Mouse (Mus musculus) erythroblast, embryonic 14.5 days (primary cell): ENCODE data around the gene Vps11. TPM values are rescaled to one million over a fixed set of nuclear protein-coding genes. Genes with fewer than 3 reads are reported as not detected.

ENCODE experiments used
- H3K27me3 ChIP-seq: 2 replicates; pipeline ENCODE4 v1.6.1; 2012; ENCODE audit warnings: inconsistent platforms; ENCODE audit not compliant: control insufficient read depth
- H3K36me3 ChIP-seq: 2 replicates; pipeline ENCODE4 v1.6.1; 2012; ENCODE audit warnings: mild to moderate bottlenecking, inconsistent platforms; ENCODE audit not compliant: control insufficient read depth
- H3K4me1 ChIP-seq: 2 replicates; pipeline ENCODE4 v1.6.1; 2012; ENCODE audit warnings: inconsistent platforms; ENCODE audit not compliant: control insufficient read depth
- H3K4me3 ChIP-seq: replicated peaks from 2 replicates; pipeline ENCODE3; 2012; ENCODE audit warnings: moderate library complexity, mild to moderate bottlenecking, inconsistent platforms
- H3K9me3 ChIP-seq: 2 replicates; pipeline ENCODE4 v1.6.1; 2012; ENCODE audit warnings: low read length, inconsistent platforms, mixed read lengths; ENCODE audit not compliant: control insufficient read depth
- GATA1 ChIP-seq: IDR thresholded peaks from 2 replicates; pipeline ENCODE4 v1.6.1; 2012; ENCODE audit warnings: low read length, inconsistent platforms, mixed read lengths
- TAL1 ChIP-seq: IDR thresholded peaks from 3 replicates; pipeline ENCODE4 v1.6.1; 2012; ENCODE audit warnings: low read length, inconsistent platforms, mixed read lengths
- polyA plus RNA-seq: library from polyadenylated mRNA; stranded (reverse); fragments of >175 nt; gene quantifications from 2 replicates; pipeline ENCODE4 v1.2.3, GENCODE M21; 2012

Vps11 gene
- polyA plus RNA-seq, 1 experiment: 1.4 TPM

DNA sequence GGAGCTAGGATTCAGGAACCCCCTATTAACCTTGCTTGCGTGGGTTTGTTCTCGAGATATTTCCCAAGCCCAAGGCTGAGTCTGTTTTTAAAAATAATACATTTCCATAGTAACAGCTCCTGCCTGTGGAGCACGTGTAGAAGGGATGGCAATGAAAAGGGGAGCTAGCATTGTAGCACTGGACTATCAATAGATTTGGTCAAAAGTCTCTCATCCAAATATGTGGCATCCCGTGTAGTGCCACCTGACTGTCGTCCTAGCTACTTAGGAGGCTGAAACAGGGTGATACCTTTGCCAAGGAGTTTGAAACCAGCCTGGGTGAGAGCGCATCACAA is 40.7 kb downstream of the Vps11 start:
- Histone ChIP-seq H3K9me3 (no peaks in the 10 kb centered on the region), H3K36me3 (peaks cover 31% of the 10 kb centered on the region), H3K4me1 (peaks cover 58% of the 10 kb centered on the region), H3K4me3 (peak overlapping the region; percentile 90), H3K27me3 (no peaks in the 10 kb centered on the region)
- TF ChIP-seq TAL1 (no peak), GATA1 (no peak)

DNA sequence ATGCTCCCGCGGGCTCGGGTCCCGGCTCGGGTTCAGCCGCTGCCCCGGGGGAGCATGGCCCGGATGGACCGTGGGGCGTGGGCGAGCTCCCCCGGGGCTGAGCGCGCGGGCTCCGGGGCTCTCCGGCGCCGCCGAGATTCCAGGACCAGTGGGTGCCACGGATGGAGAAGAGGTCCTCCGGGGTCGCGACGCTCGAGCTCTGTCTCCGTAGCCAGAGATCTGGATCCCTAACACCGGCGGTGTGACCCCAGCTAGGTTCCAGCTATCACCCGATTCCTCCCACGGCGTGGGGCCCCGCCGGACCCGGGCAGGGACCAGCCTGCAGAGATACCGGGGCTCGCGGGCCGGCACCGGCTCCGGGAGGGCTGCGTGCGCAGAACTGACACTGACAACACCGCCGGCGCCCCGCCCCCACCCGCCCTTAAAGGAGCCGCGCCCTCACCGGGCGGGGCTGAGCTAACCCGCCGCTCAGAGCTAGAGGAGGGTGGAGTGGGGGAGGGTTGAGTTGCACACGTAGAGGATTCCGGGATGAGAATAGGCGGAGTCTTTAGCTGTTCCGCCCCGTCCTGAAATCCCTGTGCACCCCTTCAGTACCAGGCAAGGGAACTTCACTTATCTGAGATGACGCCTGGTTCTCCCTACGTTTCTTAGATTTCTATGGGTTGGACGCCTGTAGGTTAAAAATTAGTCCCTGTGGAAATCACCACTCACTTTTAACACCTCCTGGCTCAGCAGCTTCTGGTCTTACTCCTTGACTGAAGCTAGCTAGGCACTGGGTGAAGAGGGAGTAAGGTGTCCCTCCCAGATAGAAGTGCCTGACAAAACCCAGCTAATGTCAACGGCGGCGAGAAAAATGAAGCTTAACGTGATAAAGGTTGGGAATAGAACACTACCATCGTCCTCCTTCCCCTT is 41.3 kb downstream of the Vps11 start, which contains the start of gene C2cd2l:
C2cd2l (minus strand) TSS at position 399 of the 912 bp plus-strand sequence.
- no peak for TF ChIP-seq GATA1
- Histone ChIP-seq H3K27me3 (no peaks in the 10 kb centered on the region), H3K4me3 (peak within 1 kb of the TSS; percentile 90), H3K9me3 (no peaks in the 10 kb centered on the region), H3K36me3 (peaks cover 37% of the 10 kb centered on the region), H3K4me1 (peaks cover 56% of the 10 kb centered on the region)

DNA sequence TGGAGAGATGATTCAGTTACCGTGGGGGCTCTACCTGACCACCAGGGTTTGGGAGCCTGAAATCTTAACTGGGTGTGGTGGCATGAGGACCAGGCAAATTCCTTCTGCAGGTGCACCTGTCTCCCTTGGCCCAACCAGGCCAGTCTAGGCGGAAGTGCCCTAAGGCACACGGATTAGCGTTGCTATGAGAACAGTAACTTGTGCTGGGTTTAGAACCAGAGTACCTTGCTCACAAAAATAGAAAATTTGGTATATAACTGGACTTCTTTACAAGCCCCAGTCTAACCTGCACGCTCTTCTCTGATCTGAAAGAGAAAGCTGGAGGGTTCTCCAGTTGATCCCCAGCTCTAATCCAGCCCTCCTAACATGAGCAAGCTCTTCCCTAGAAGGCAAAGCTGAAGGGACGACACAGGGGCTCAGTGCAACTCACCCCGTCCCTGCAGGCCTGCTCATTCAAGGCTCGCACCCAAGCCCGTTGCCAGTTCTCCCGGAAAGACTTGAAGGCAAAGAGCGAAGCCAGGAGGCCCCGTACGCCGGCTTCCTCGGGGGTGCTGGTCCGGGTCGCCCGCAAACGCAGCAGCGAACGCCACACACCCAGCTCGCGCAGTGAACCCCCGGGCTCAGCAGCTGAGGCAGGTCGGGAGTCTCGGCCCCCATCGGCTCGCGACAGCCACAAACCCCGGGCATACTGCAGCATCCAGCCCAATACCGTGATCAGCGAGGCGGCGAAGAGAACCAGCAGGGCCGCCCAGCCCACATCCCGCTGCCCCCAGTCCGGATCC is 42.2 kb downstream of the Vps11 start:
- Histone ChIP-seq H3K27me3 (no peaks in the 10 kb centered on the region), H3K36me3 (peaks cover 46% of the 10 kb centered on the region)

DNA sequence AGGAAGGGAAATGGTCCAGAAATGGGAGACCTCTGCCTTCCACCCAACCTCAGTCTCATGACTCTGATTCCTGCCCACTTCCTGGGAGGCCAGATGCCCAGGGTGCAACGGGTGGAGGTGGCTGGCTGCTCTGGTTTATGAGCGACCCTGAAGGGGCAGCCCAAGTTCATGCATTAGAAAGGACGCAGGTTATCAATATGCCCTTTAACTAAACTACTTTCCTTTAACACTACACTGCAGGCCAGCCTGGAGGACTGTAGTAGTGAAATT is 42.7 kb downstream of the Vps11 start:
- no peaks in the 10 kb centered on the region for H3K9me3 ChIP-seq
- H3K36me3 ChIP-seq: peaks cover 51% of the 10 kb centered on the region
- peak overlapping the region; percentile 90 for H3K4me3 ChIP-seq
- peaks cover 56% of the 10 kb centered on the region for H3K4me1 ChIP-seq
- no peaks in the 10 kb centered on the region for H3K27me3 ChIP-seq
- TF ChIP-seq GATA1 (no peak), TAL1 (no peak)

More for the DNA sequence above, 42.2 kb downstream of the Vps11 start:
- no peaks in the 10 kb centered on the region for H3K9me3 ChIP-seq
- peaks cover 58% of the 10 kb centered on the region for H3K4me1 ChIP-seq
- no peak for TF ChIP-seq GATA1
- TF ChIP-seq TAL1: no peak
- H3K4me3 ChIP-seq: peak overlapping the region; percentile 90

- peaks cover 56% of the 10 kb centered on the region for H3K36me3 ChIP-seq
- H3K9me3 ChIP-seq: no peaks in the 10 kb centered on the region
- H3K27me3 ChIP-seq: no peaks in the 10 kb centered on the region
- no peak for TF ChIP-seq GATA1
- no peak for TF ChIP-seq TAL1
- H3K4me3 ChIP-seq: peak overlapping the region; percentile 90
- peaks cover 59% of the 10 kb centered on the region for H3K4me1 ChIP-seq
These were observed 43.2 kb downstream of the Vps11 start for GRCm38 (mm10) chr9:44318076-44318825.

- no peaks in the 10 kb centered on the region for H3K9me3 ChIP-seq
- H3K4me3 ChIP-seq: peak overlapping the region; percentile 90
- TF ChIP-seq GATA1 (no peak), TAL1 (no peak)
- peaks cover 64% of the 10 kb centered on the region for H3K36me3 ChIP-seq
- no peaks in the 10 kb centered on the region for H3K27me3 ChIP-seq
- peaks cover 60% of the 10 kb centered on the region for H3K4me1 ChIP-seq
These were observed 44.0 kb downstream of the Vps11 start for GRCm38 (mm10) chr9:44317452-44317851.

- TF ChIP-seq GATA1 (no peak), TAL1 (no peak)
- Histone ChIP-seq H3K27me3 (no peaks in the 10 kb centered on the region), H3K9me3 (no peaks in the 10 kb centered on the region), H3K4me3 (no peak overlapping the region), H3K36me3 (peaks cover 88% of the 10 kb centered on the region), H3K4me1 (peaks cover 52% of the 10 kb centered on the region)
These were observed 46.6 kb downstream of the Vps11 start for GRCm38 (mm10) chr9:44314910-44315309.

DNA sequence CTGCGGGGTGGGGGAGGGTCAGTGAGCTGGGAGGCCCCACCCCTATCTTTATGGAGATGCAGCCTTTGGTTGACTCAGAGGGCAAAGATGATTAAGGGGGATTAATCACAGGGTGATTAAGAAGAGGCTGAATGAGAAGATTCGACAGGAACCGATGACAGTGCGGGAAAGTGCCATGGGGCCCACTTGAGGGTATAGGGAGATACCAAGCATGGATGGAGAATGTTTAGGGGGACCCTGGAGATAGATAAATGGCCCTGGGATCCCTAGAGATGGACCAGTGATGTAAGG is 47.3 kb downstream of the Vps11 start:
- no peak overlapping the region for H3K4me3 ChIP-seq
- peaks cover 52% of the 10 kb centered on the region for H3K4me1 ChIP-seq
- no peaks in the 10 kb centered on the region for H3K27me3 ChIP-seq
- H3K9me3 ChIP-seq: no peaks in the 10 kb centered on the region
- peaks cover 95% of the 10 kb centered on the region for H3K36me3 ChIP-seq
- TF ChIP-seq TAL1 (no peak), GATA1 (no peak)

DNA sequence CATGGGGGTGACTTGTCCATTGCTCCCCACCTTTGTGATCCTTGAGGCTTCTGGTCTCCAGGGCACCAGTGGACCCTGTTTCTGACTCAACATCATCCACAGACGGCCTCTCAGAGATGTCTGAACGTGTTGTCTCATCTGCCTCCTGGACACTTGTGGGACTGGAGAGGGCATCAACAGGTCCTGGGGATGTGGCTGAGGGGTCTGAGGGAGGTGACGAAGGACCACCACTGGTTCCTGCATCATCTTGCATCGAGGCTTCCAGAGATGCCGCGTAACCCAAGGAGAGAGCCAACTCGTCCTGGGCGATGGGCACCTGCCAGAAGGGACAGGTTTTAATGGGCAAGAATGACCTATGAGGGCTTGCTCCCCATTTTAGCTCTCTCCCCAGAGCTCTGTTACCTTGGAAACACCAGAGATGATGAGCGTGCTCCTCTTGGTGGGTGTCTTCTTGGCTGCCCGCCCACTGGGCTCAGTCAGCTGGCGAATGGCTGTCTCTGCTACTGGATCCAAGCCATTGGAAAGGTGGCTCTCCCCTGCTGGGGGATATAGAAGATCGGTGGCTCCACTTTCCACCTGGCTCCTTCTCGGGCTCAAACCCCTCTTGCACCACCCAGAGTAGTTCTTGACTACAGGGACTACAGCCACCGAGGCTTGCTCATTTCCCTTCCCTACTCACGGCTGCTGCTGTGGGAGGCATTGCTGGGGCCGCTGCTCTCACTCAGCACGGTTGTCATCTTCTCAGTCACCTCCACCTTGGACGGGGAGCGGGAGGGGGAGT is 47.8 kb downstream of the Vps11 start:
- H3K4me1 ChIP-seq: peaks cover 46% of the 10 kb centered on the region
- no peaks in the 10 kb centered on the region for H3K27me3 ChIP-seq
- no peak overlapping the region for H3K4me3 ChIP-seq
- no peaks in the 10 kb centered on the region for H3K9me3 ChIP-seq
- H3K36me3 ChIP-seq: peaks cover 98% of the 10 kb centered on the region
- TF ChIP-seq TAL1 (no peak), GATA1 (no peak)
